Mouse (Mus musculus) lung, postnatal 25 days (tissue): ENCODE measurements around the gene Soat1.

Experiments used
- DNase-seq: peaks from one replicate; pipeline ENCODE4 v3.0.0; 2022; ENCODE audit warnings: low spot score

Soat1 gene

DNA sequence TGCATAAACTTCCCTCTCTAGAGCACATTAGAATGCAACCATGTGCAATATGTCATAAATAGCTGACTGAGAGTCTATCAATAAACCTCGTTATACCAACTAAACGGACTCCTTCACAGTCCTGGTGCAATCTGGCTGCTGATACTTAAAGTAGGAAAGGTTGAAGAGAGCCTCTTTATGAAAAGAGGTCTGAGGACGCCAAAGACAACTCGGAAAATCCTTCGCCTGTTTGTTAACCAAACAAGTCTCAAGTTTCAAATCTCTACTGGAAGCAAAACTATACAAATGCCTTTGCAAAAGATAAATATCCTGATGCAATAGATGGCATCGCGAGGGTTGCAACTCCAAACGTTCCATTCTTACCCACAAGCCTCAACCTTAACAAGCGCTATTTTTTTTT is 9.2 kb downstream of the Soat1 start:
- DNase-seq: peak; percentile 60

DNA sequence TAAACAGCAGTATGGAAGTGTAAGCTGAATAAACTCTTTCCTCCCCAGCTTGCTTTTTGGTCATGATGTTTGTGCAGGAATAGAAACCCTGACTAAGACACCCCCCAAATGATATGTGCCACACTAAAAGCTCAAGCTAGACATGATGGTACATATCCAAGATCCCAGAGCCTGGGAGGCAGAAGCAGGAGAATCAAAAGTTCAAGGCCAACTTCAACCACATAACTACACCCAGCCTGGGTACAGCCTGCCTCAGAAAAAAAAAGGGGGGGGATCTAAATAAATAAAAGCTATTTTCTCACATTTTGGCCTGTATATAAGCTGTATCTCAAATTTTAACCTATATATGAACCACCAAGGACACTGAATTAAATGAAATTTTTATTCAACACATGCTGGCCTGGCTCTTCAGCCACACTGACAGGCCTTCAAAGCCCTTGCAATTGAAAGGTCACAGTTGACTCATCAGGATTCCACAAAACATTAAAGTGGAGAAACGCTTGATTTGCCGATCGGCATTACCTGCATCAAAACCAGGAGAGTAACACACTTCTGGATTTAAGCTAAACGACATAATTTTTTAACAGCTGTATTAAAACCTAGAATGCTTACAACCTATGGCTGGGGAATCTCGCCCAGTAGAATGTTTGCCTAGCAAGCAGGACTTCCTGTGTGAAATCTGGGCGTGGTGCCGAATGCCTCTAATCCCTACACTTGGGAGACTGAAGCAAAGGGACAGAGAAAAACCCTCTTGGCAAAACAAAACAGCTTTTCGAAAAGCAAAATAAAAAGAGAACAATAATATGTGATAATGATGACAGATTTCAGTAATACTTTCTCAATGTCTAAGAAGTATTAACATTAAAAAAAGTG is 9.9 kb downstream of the Soat1 start:
- peak; percentile 52 for DNase-seq

DNA sequence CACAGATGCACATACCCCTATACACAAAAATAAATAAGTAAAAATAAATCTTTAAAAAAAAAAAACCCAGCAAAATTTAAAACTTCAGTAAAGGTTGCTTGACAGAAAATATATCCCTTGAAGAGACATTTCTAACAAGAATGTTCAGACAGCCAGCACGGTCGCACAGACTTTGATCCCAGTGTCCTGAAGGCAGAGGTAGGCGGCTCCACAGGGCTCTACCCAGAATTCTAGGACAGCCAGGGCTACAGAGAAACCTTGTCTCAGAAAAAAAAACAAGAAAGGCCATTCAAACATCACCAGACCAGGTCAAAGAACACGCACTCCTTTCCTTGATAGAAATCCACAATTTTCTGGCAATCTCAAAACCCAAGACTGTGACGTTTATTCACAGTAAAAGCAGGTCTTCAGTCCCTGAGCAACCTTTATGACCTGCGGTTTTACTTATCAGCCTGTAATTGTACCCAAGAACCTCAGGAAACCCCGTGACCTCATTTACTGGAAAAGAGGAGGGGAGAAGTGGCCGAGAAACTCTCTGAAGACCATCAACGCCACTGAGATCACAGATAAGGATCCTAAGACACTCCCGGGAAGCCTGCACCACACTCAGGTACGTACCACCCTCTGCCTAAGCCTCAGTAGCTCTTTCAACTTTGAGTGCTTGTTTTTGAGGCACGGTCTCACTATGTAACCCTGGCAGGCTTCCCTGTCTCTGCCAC is 11.7 kb downstream of the Soat1 start:
- no peak for DNase-seq

DNA sequence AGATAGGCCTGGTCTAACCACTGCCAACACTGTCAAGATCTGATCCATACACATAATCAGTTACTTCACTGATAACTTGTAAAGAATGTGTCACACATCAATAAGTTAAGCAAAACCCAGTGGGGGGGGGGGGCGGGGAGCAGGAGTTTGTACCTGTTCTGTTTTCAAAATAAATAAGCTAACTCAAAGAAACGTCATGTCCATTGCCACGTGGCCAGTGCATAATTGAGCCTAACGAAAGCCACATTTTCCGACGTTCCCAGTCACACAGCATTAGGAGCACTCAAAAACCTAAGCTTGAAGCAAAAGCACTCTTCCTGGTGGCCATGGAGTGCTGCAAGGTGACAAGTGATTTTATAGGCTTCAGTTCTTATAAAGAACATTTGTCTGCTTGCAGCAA is 13.1 kb downstream of the Soat1 start:
- DNase-seq: no peak

DNA sequence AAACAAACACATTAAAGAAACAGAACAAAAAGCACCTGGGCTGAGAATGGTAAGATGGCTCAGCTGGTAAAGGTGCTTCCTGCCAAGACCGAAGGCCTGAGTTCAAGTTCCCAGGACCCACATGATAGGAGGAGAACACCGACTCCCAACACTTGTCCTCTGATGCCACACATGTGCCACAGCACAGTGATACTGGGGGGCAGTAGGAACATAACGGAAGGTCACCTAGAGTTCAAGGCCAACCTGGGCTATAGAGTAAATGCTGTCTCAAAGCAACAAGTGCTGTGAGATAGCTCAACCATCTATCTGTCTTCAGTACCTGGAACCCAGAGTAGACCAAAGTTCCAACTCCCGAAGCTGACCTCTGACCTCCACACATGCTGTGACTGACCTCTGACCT is 13.9 kb downstream of the Soat1 start:
- no peak for DNase-seq

DNA sequence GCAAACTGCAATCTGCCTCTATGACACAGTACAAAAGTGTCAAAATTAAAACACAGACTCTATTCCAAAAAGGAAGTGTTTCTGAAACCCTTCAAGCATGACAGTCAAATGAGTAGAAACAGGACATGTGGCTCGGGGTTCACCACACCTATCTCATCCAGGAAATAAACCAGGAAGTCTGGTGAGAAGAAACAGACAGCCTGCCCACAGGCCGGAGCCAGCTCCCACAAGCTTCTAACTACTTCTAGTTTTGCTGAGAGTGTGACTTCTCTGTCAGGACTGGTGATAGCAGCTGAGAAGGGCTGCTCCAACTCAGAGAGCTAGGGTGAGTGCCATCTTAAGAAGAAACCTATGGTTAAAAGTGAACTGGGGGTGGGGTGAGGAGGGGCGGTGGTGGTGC is 14.4 kb downstream of the Soat1 start:
- DNase-seq: peak; percentile 58

DNA sequence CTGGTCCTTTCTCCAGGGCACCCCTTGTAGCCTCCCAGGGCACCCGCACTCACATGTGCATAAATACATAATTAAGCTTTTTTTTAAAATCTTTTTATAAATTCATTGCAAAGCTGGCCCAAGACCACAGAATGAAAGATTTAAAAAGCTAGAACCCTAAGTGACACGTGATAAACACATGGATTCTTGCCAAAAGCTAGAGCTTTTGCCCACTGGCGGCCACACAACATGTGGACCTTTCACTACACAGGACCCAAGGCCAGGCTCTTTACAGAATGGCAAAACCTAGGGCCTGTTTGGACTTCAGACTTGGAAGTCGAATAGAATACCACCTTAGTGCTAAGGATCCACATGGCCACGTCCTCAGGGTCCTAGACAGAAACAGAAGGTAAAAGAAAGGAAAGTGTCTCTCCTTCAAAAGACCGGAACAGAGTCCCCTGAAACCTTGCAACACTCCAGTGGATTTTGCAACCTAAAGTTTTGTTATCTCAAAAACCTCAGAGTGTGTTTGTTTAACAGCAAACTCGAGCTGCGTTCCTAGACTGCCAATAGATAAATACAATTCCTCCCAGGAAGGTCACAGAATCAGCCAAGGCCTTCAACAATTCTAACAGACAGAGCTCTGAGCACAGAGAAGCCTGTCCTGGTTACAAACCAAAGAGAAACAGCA is 15.6 kb downstream of the Soat1 start:
- DNase-seq: peak; percentile 76

DNA sequence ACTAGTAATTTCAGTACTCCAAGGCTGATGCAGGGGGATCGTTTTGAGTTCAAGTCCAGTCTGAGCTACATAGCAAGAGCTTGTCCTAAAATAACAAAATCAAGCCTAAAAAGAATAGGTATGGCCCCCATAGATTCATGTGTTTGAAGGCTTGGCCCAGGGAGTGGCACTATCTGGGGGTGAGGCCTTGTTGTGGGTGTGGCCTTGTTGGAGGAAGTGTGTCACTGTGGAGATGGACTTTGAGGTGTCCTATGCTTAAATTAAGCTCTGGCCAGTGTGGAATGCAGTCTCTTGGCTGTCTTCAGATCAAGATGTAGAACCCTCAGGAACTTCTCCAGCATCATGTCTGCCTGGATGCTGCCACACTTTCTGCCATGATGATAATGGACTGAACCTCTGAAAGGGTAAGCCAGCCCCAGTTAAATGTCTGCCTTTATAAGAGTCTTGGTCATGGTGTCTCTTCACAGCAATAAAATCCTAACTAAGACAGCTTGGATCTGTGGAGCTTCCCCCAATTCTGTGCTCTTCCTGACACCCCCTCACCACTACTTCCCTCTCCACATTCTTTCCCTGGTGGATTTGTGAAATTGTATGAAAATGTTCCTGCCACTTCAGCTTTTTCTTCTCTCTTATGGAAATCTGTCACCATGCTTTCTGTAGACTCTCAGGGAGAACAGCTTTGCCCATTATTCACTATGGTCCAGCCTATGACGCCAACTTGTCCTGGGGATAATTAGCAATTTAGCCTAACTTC is 18.9 kb downstream of the Soat1 start:
- DNase-seq: no peak

DNA sequence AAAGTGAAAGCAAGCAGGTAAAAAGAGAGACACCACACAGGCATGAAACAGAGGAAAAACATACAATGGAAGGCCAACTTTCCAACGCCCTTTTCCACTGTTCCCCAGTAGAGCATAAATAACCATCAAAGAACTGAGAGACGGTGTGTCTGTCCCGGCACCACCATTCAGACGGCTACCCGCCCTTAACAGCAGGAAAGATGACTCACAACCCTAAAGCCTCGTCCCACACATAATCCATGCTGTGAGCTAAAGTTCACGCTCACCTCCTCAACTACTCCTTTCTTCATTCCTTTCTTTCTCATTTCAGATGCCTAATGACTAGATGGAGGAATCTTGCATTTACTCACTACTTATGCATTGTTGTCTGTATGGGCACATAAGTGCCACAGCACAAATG is 19.7 kb downstream of the Soat1 start:
- DNase-seq: no peak

DNA sequence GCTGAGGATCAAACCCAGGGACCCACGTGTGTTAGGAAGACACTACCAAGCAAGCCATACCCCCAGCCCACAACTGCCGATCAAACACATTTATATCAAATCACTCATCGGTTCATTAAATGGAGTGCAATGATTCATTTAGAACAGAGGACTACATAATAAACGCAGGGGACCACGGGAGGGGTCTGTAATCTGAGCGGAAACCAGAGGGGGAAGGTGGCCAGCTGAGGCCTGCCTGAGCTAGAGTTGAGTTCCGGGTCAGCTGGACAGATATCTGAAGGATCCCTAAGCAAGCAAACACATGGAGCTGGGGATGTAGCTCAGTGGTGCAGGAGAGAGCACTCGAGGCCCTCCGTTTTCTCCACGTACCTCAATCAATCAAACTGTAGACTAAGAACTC is 20.3 kb downstream of the Soat1 start:
- DNase-seq: no peak

DNA sequence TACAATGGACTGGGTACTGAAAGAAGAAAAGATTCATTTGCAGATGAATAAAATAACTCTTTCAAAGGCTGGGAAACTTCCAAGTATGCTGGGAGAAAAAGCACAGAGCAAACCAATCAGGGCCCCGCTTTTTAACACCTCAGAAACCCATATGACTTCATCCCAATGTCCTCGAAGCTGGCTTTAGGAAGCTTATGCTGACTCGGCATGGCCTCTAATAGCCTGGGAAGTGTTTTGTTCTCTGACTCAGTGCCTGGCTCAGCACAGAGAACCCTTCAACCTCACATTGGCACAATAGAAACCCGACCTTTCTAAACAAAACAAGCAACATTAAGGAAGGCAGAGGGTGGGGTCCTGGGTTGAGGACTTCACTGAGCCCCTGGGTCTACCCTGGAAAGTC is 23.7 kb downstream of the Soat1 start:
- no peak for DNase-seq

DNA sequence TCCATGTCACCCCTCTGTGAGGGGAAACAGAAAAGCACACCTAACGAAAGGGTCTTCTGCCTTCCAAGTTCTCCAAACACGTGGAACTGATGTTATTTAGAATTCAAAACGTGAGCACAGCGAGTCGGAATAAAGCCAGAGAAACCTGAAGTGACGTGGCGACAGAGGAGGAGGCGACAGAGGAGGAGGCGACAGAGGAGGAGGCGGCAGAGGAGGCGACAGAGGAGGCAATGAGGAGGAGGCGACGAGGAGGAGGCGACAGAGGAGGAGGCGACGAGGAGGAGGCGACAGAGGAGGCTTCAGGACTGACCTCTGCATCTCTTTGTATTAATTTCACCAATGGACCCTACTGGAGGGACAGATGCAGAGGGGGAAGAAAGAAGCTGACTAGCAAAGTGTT is 24.4 kb downstream of the Soat1 start:
- no peak for DNase-seq

DNA sequence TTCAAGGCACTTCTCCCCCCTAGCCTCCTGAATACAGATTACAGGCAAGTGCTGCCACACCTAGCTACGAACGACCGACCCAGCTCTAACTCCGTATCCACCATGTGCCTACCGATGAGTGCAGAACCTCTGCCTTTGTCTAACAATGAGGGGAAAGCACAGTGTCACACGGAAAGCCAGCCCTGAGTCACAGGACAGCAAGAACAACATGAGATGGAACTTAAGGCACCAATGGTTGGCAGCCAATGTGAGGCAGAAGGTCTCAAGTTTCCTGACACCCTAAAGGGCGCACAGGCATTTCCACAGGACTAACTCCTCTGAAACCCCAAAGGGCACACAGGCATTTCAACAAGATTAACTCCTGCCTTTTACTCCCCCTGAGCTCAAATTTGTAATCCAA is 25.0 kb downstream of the Soat1 start:
- DNase-seq: no peak

DNA sequence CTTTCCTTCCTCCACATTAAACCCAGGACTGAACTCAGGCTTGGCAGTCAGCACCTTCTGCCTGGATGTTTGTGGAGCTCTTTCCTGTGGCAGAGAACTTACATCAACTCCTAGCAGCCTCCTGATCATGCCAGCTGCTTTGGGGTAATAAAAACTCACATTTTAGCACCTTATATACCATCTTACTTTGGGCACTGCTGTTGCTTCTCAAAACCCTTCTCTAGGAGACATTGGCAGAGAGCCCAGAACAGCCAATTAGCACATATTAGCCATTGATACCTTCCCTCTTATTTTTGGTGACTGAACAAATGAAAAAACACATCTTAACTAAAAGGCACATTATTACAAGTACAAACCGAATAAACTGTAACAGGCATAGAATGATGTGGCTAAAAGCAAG is 29.1 kb downstream of the Soat1 start:
- DNase-seq: no peak

DNA sequence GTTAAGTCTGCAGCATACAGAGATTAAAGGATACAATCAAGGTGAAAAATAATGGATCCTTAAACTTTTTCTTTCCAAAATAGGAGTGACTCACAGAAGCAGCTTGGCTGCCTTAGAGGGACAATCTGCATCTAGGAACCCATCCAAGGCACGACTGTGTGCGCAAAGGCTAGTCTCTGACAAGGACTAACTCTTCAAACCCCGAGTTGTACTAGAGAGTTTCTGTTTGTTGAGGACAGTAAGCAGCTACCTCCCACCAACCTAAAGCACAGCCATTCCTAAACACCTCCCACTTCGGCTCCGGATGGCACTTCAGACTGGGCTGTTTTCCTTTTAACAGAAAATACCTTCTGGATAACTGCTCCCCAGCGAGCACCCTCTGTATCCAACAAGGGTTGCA is 31.4 kb downstream of the Soat1 start:
- DNase-seq: no peak

DNA sequence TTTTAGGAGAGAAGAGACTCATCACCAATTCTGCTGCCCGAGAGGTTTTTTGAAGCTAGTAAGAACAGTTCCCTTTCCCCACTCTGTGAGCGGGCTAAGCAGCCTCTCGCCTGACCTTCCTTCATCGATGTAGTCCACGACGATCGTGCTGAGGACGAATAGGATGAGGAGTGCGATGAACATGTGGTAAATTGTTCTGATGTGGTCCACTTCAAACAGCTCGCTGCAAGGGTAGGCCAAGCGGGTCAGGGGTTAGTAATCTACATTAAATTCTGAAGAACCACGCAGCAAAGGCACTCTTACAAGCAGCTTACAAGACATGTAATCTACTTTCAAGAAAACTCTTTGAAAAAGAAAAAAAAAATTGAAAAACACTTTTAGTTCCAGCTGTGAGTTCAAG is 31.9 kb downstream of the Soat1 start:
- DNase-seq: no peak

DNA sequence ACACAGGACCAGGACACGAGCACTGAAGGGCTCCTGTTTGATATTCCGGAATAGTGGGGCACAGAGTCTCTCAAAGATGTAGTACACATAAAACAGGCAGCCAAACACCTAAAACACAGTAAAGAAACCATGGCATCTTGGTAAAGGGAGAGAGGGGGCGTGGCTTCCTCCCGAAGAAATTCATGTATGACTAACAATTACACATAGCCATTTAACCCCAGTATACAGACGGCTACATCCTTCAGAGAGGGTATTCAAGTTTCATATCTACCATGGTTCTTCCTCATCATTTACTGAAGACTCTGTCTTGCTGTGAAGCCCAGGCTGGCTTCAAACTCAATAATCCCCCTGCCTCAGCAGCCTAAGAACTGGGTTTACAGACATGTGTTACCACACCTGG is 36.4 kb downstream of the Soat1 start:
- DNase-seq: no peak

DNA sequence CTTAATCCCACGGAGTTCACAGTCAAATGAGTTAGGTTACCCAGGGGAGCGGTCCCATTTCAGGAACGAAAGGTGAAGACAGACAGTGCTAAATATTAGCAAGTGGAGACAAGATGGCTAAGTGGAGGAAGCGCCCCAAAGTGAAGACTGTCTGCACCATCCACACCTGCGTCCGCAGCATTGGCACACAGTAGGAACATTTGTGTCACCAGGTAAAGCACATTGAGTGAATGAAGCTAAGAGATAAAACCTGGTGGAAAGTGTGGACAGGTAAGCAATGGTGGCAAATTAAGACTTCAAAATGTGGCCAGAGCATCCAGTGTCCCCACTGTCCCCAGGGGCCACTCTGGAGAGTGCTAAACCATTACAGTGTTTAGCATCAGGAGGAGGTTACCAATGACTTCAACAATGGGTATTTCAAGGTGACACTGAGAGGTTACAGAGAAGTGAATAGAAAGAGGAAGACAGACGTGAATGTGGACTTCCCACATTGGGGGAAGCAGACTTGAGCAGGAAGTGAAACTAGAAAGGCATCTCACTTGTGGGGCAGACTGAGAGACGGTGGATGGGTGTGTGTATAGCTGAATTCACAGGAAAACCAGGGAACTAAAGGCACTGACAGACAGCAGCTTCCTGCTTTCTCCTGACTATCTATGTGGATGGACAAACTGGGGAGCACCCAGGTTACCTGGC is 37.0 kb downstream of the Soat1 start:
- peak; percentile 37 for DNase-seq

DNA sequence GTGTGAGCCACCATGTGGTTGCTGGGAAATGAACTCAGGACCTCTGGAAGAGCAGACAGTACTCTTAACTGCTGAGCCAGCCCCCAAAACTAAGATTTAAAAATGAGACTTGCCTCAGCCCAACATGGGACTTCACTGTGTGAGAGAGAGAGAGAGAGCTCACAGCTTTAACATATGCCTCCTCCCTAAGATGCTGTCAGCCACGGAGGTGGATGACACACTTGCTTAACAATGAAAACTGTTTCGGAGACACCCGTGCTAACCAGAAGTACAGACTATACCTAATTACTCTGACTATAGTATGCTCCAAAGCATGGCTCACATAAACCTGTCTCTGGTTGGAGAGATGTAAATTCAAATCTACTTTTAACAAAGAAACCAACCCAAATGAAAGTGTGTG is 40.6 kb downstream of the Soat1 start:
- DNase-seq: no peak

DNA sequence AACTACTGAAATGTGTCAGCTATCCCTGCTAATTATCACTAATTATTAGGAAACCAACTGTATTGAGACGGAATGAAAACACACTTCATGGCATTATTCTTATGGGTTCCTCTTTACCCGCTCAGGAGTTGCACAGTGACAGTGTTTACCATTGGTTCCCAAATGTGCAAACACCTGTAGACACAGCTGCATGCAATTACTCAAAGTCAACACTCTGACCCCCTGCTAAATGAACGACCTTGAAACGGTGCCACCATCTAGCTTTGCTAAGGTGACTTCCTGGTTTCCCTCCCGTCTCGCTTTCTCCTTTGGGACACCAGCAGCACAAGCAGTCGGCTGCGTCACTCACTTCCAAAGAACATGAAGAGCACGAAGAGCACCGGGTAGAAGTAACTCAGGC is 41.6 kb downstream of the Soat1 start:
- DNase-seq: no peak

DNA sequence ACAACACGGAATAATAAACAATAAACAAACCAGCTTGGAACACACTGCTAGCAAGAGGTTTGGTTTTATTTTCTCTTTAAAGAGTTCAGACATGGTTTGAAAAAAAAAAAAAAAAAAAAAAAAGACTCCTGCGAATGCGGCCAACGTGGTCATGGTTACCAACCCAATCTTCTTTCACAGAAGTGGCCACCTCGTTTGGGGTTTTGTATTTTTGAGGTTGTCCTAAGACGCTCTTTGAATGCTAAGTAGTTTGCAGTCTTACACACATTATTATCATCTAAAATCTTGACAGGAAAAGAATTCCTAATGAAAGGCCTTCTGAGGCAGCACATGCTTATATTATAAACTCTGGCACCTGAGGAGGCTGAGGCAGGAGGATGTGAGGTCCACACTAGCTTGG is 45.7 kb downstream of the Soat1 start:
- no peak for DNase-seq

DNA sequence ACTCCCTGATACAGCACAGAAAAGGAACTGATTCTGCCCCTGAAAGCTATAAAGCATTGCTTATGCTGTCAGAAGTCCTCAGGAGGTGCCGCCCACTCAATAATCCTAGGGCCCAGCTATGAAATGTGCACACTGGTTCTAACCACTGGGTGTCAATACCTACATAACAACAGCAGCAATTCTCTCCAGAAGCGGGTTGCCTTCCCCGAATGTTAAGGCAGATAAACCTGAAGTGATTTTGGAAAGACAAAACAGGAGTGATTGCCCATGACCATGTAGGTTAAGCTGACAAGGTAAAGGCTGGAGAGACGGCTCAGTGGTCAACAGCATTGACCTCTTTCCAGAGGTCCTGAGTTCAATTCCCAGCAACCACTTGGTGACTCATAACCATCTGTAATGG is 48.4 kb downstream of the Soat1 start:
- no peak for DNase-seq
